Mouse (Mus musculus): ENCODE measurements around the gene Gm17334. TPM values are rescaled to one million over a fixed set of nuclear protein-coding genes. Genes with fewer than 3 reads are reported as not detected.

Gene Gm17334
- polyA plus RNA-seq, 1 experiment from 2014 or later = not detected

DNA sequence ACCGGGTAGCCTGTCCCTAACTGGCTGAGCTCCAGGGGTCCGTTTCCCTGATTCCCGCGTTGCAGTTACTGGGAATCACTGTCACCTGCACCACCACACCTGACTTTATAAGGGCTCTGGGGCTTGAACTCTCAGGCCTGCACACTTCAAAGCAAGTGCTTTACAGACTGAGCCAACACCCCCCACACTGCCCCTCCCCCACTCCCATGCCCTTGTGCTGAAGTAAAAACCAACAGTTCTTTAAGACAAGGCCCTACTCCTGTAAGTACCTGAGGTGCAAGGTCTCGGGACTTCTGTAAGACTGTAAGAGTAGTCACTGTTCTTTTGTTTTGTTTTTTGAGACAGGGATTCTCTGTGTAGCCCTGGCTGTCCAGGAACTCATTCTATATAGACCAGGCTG lies 5.5 kb upstream of the Gm17334 start:
- no peak for ATAC-seq (ENCODE audit: low FRiP score, low read depth)
- 79% methylated on average over 5 of the region's 5 CpGs for WGBS
- Histone ChIP-seq H3K27me3 (replicated peaks) (no peaks in the 10 kb centered on the region), H3K4me2 (replicated peaks) (no peak overlapping the region), H3K4me1 (no peaks in the 10 kb centered on the region), H3K9ac (no peak overlapping the region), H3K9me3 (no peaks in the 10 kb centered on the region), H3K4me3 (no peak overlapping the region), H3K36me3 (no peaks in the 10 kb centered on the region), H3K27ac (no peak overlapping the region)

DNA sequence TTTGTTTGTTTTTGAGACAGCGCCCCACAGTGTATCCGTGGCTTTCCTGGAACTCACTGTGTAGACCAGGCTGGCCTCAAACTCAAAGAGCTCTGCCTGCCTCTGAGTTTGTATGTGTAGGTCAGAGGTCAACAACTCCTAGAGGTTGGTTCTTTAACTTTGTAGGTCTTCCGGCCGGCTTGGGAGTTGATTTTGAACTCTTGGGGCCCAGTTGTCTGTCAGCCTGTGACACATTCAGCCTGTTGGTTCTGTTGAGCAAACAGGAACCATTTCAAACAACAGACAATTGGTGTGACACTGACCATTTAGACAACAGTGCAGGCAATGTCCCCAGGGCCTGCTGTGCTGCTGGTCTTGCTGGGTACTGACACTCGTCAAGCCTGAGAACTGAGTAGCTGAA lies 4.7 kb upstream of the Gm17334 start:
- no peak overlapping the region for H3K27ac ChIP-seq
- WGBS = 80% methylated on average over 5 of the region's 5 CpGs
- H3K36me3 ChIP-seq = no peaks in the 10 kb centered on the region
- H3K27me3 ChIP-seq (replicated peaks) = no peaks in the 10 kb centered on the region
- no peaks in the 10 kb centered on the region for H3K4me1 ChIP-seq
- no peak overlapping the region for H3K9ac ChIP-seq
- no peaks in the 10 kb centered on the region for H3K9me3 ChIP-seq
- no peak overlapping the region for H3K4me3 ChIP-seq
- H3K4me2 ChIP-seq (replicated peaks) = no peak overlapping the region
- ATAC-seq (ENCODE audit: low FRiP score, low read depth) = no peak

DNA sequence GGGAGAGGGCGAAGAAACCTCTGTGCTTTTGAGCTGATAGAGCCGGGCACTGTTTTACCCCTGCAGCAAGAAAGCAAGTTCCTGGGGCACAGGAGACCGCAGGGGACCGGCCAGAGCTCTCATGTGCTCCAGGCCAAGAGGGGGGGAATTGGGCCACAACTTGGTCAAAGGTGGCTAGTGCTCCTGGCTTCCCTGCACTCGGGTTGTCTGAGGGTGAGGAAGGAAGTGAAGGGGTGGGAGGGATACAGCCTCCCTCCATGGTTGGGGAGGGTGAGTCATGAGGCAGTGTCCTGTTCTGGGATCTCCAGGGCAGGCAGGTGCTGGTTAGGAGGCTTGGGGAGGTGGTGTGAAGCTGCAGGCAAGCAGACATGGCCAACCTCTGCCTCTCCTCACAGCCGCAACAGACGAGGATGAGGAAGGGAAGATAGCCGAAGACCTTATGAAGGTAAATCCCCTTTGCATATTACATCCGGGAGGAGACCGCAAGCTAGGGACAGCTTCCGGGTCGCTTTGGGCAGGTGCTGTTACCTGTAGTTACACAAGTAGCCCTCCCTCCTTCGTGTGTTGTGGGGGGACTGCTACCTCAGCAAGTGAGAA lies 1.8 kb upstream of the Gm17334 start:
- Histone ChIP-seq H3K9ac (no peak overlapping the region), H3K9me3 (no peaks in the 10 kb centered on the region), H3K4me2 (replicated peaks) (no peak overlapping the region), H3K36me3 (no peaks in the 10 kb centered on the region), H3K4me1 (peaks cover 3% of the 10 kb centered on the region; the same call in 1 of the 2 replicates), H3K27ac (no peak overlapping the region), H3K27me3 (replicated peaks) (peaks cover 8% of the 10 kb centered on the region), H3K4me3 (no peak overlapping the region)
- WGBS = 89% methylated on average over 13 of the region's 13 CpGs
- no peak for ATAC-seq (ENCODE audit: low FRiP score, low read depth)

DNA sequence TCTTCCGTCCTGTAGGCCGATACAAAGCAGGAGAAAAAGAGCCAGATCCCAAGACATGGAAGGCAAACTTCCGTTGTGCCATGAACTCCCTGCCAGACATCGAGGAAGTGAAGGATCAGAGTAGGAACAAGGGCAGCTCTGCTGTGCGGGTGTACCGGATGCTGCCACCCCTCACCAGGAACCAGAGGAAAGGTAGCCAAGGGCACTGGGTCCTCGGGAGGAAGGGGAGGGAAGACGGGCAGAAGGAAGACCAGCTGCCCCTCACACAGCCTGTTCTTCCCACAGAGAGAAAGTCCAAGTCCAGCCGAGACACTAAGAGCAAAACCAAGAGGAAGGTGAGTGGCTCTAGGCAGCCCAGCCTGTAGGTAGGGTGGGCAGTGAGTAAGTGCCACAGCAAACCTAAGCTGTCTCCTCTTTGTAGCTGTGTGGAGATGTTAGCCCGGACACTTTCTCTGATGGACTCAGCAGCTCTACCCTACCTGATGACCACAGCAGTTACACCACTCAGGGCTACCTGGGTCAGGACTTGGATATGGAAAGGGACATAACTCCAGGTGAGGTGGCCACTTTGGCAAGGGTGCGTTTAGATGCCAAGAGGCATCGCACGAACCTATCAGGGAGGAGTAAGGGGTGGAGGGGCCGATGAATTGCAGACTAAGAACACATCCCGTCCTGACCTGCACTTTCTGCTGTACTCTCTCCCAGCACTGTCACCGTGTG lies 814 bp upstream of the Gm17334 start:
- ATAC-seq (ENCODE audit: low FRiP score, low read depth) = no peak
- H3K27me3 ChIP-seq (replicated peaks) = peaks cover 11% of the 10 kb centered on the region
- no peak overlapping the region for H3K9ac ChIP-seq
- peaks cover 7% of the 10 kb centered on the region; the same call in 1 of the 2 replicates for H3K4me1 ChIP-seq
- H3K36me3 ChIP-seq = no peaks in the 10 kb centered on the region
- no peak overlapping the region for H3K4me2 ChIP-seq (replicated peaks)
- H3K9me3 ChIP-seq = no peaks in the 10 kb centered on the region
- H3K27ac ChIP-seq = no peak overlapping the region
- H3K4me3 ChIP-seq = no peak overlapping the region
- 92% methylated on average over 16 of the region's 16 CpGs for WGBS

DNA sequence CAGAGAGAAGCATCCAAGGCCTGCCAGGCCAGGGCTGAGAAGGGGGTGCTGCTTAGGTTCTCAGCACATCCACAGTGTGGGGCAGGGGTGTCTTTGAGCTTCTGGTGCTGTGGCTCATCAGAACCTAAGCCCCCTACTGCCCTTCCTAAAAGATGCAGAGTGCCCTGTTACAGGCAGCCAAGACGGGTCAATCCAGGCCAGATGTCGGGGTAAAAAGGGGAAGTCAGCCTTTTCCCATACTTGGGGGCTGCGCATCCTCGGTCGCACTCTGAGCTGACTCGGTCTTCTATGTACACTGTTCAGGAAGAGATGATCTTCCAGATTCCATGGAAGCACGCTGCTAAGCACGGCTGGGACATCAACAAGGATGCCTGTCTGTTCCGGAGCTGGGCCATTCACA lies 451 bp downstream of the Gm17334 start:
- no peak for ATAC-seq (ENCODE audit: low FRiP score, low read depth)
- H3K9me3 ChIP-seq = no peaks in the 10 kb centered on the region
- H3K4me1 ChIP-seq = peaks cover 7% of the 10 kb centered on the region; the same call in 1 of the 2 replicates
- H3K4me2 ChIP-seq (replicated peaks) = no peak overlapping the region
- 82% methylated on average over 9 of the region's 9 CpGs for WGBS
- no peak overlapping the region for H3K9ac ChIP-seq
- H3K27me3 ChIP-seq (replicated peaks) = peaks cover 16% of the 10 kb centered on the region
- no peaks in the 10 kb centered on the region for H3K36me3 ChIP-seq
- no peak overlapping the region for H3K27ac ChIP-seq
- no peak overlapping the region for H3K4me3 ChIP-seq

DNA sequence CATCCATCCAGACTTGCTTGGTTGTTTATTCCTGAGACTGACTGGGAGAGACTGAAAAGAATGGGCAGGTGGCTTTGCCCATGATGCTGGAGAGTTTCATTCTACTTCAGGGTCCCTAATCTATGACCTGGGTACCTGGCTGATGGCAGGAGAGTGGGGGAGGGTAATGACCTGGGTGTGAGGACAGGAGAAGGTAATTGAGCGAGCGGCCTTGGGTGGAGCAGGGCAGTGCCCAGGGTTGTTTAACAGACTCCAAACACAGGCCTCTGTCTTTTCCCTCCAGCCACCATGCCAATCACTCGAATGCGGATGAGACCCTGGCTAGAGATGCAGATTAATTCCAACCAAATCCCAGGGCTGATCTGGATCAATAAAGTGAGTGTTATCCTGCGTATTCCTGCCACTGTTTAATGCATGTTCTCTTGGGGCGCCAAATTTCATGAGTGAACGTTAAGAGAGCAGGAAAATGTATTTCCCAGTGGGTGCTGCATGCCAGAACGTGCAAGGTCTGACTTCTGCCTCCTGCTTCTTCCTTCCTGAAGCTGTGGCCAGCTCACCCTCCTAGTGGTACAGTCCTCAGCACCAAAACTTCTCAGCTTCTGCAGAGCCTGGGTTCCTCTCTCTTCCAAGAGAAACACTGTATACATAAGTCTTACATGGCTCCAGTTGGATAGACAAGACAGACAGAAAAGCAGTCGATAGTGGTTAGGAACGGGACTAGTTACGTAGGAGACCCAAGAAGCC lies 1.8 kb downstream of the Gm17334 start:
- Histone ChIP-seq H3K9me3 (no peaks in the 10 kb centered on the region), H3K4me3 (no peak overlapping the region), H3K27me3 (replicated peaks) (peaks cover 16% of the 10 kb centered on the region), H3K4me1 (peaks cover 7% of the 10 kb centered on the region; the same call in 1 of the 2 replicates), H3K4me2 (replicated peaks) (peak overlapping the region; percentile 97), H3K9ac (no peak overlapping the region), H3K36me3 (no peaks in the 10 kb centered on the region), H3K27ac (no peak overlapping the region)
- ATAC-seq (ENCODE audit: low FRiP score, low read depth) = no peak
- WGBS = 85% methylated on average over 11 of the region's 11 CpGs

DNA sequence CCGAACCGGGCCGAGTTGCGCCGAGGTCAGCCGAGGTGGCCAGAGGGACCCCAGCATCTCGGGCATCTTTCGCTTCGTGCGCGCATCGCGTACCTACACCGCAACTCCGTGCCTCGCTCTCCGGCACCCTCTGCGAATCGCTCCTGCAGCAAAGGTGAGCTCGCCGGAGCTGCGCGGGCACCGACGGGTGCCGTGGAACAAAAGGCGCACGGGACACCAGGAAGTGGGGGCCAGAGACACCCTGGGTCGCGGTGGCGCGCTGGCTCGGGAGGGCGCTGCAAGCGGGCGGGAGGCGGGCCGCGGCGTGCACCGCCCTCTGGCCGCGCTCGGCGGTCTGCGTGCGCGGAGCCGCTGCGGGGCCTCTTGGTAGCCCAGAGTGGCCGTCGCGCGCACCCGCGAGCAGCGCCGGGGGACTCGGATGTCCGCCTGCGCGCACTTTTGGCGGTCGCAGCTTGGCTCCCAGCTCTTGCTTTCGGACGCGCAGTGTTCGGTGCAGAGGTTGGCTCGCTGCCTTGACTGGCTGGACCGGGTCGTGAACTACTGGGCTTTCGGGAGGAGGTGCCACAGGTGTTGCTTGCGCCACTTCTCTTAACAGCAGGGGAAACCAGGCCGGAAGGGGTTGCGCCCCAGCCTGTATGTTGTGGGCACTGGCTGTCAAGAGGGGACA lies 2.7 kb downstream of the Gm17334 start:
- peak; percentile 83 for ATAC-seq (ENCODE audit: low FRiP score, low read depth)
- peak overlapping the region; percentile 70 for H3K9ac ChIP-seq
- H3K4me2 ChIP-seq (replicated peaks) = peak overlapping the region; percentile 97
- no peaks in the 10 kb centered on the region for H3K9me3 ChIP-seq
- no peak overlapping the region for H3K27ac ChIP-seq
- peak overlapping the region; percentile 70 for H3K4me3 ChIP-seq
- H3K27me3 ChIP-seq (replicated peaks) = peaks cover 19% of the 10 kb centered on the region
- peaks cover 7% of the 10 kb centered on the region; the same call in 1 of the 2 replicates for H3K4me1 ChIP-seq
- no peaks in the 10 kb centered on the region for H3K36me3 ChIP-seq
- WGBS = under 1% methylated on average over 75 of the region's 75 CpGs

DNA sequence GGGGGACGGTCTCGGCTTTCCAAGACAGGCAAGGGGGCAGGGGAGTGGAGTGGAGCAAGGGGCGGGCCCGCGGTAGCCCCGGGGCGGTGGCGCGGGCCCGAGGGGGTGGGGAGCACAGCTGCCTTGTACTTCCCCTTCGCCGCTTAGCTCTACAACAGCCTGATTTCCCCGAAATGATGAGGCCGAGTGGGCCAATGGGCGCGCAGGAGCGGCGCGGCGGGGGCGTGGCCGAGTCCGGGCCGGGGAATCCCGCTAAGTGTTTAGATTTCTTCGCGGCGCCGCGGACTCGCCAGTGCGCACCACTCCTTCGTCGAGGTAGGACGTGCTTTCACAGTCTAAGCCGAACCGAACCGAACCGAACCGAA lies 3.2 kb downstream of the Gm17334 start, which contains the start of gene Irf1:
Irf1 (plus strand) TSS at position 255 of the 365 bp plus-strand sequence.
- Histone ChIP-seq H3K9me3 (no peaks in the 10 kb centered on the region), H3K4me2 (replicated peaks) (peak within 1 kb of the TSS; percentile 97), H3K27me3 (replicated peaks) (peaks cover 19% of the 10 kb centered on the region), H3K9ac (peak within 1 kb of the TSS; percentile 70), H3K36me3 (no peaks in the 10 kb centered on the region), H3K4me1 (peaks cover 7% of the 10 kb centered on the region; the same call in 1 of the 2 replicates), H3K4me3 (peak within 1 kb of the TSS; percentile 70), H3K27ac (no peak within 1 kb of the TSS)
- WGBS = 2% methylated on average over 39 of the region's 40 CpGs
- ATAC-seq (ENCODE audit: low FRiP score, low read depth) = peak; percentile 96

DNA sequence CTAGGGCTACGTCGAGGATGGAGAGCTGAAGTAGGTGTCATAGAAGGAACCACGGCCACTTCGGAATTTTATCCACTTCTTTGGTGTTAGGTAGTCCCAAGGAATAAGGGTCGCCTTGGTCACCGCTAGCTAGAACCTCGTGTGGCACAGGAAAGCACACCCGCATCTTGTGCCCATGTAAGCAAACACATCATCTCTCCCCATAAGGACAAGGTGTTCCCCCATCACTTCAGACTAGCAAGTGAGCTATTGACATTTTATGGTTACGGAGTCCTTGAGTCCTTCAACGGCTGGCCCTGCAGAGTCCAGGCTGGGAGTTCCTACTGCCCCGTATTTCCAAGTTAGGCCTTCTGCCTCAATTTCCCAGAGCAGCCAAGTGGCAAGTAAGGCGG lies 3.8 kb downstream of the Gm17334 start:
- H3K9ac ChIP-seq = no peak overlapping the region
- H3K36me3 ChIP-seq = no peaks in the 10 kb centered on the region
- H3K4me2 ChIP-seq (replicated peaks) = peak overlapping the region; percentile 97
- no peaks in the 10 kb centered on the region for H3K9me3 ChIP-seq
- no peak for ATAC-seq (ENCODE audit: low FRiP score, low read depth)
- H3K4me1 ChIP-seq = peaks cover 7% of the 10 kb centered on the region; the same call in 1 of the 2 replicates
- peak overlapping the region; percentile 70 for H3K4me3 ChIP-seq
- WGBS = 53% methylated on average over 12 of the region's 12 CpGs
- H3K27ac ChIP-seq = no peak overlapping the region
- peaks cover 19% of the 10 kb centered on the region for H3K27me3 ChIP-seq (replicated peaks)

DNA sequence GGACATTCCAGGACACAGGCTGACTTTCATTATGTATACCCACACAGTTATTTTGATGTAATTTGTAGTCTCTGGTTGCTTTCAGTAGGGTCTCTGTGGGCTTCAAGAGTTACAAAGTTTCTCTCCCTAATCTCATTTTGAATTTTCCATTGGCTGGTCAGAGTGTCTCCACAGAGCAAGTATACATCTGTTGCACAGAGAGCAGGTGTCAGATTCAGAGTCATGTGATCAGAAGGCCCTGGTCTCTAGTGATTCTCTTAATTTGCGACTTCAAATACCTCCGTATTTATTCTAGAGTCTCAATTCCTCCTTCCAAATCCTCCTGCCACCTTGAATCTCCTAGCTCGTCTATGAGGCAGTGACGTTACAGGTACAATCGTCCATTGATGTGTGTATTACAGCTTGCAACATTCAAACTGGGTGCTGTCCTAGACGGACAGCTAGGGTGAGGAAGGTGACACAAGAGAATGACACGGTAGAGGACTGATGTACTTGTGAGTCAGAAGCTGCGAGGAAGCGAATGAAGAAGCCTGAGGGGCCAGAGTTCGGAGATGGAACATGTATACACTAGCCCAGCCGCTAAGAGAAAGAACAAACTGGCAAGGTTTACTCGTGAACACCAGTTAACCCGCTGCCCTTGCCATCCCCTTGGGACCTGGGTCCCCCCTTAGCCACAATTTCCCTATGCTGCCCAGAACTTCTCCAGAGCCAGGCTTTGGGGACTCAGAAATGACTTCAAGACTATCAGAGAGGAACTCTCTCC lies 4.4 kb downstream of the Gm17334 start:
- Histone ChIP-seq H3K9me3 (no peaks in the 10 kb centered on the region), H3K4me3 (no peak overlapping the region), H3K27ac (no peak overlapping the region), H3K9ac (no peak overlapping the region), H3K4me2 (replicated peaks) (no peak overlapping the region), H3K27me3 (replicated peaks) (peaks cover 19% of the 10 kb centered on the region), H3K36me3 (no peaks in the 10 kb centered on the region), H3K4me1 (peaks cover 12% of the 10 kb centered on the region)
- no peak for ATAC-seq (ENCODE audit: low FRiP score, low read depth)
- WGBS = 80% methylated on average over 13 of the region's 13 CpGs

DNA sequence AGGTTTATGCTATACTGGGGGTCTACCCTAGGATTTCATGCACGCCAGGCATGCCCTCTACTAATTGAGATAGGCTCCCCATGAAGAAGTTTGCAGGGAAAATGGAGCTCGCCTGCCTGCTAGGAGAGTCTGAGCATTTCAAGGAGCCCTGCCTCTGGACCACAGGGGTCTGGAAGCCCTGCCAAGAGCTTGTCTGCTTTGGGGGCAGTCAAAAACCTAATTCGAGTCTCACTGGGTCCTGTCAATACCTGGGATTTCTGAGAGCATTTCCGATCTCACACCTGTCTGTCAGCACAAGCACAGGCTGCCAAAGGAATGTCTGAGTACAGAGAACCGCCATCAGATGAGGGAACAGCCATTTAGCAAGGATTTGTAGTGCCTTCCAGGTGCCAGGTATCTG lies 8.4 kb downstream of the Gm17334 start:
- no peak overlapping the region for H3K9ac ChIP-seq
- no peaks in the 10 kb centered on the region for H3K36me3 ChIP-seq
- WGBS = 59% methylated on average over 5 of the region's 5 CpGs
- H3K4me2 ChIP-seq (replicated peaks) = no peak overlapping the region
- no peak for ATAC-seq (ENCODE audit: low FRiP score, low read depth)
- H3K9me3 ChIP-seq = no peaks in the 10 kb centered on the region
- H3K4me3 ChIP-seq = no peak overlapping the region
- H3K27me3 ChIP-seq (replicated peaks) = peaks cover 47% of the 10 kb centered on the region
- peaks cover 18% of the 10 kb centered on the region for H3K4me1 ChIP-seq
- H3K27ac ChIP-seq = no peak overlapping the region

All from neural tube, embryonic 12.5 days (tissue).